Mouse (Mus musculus): Measurements from ENCODE around the gene Foxl2.

GRCm38 (mm10) chr9:98973101-98973521 lies 18.0 kb downstream of the Foxl2 start:
- TF ChIP-seq POLR2A (IDR thresholded peaks at IDR 0.05; ENCODE audit: borderline replicate concordance, low read depth, low read length) = no peak
- TF ChIP-seq CTCF (IDR thresholded peaks at IDR 0.05; ENCODE audit: low read depth, low read length) = no peak

Data from bone marrow macrophage, adult 2 months (primary cell).